Mouse (Mus musculus): Measurements from ENCODE around the gene Six1.

- TF ChIP-seq POLR2A (IDR thresholded peaks at IDR 0.05; ENCODE audit: borderline replicate concordance, extremely low read depth, insufficient read depth, insufficient read length, poor library complexity, severe bottlenecking), result no peak
- no peak for TF ChIP-seq CTCF (IDR thresholded peaks at IDR 0.05; ENCODE audit: borderline replicate concordance, extremely low read depth, insufficient read depth, insufficient read length)
Measured at GRCm38 (mm10) chr12:73040563-73041255, 13.0 kb downstream of the Six1 start.

All from brain, embryonic 14.5 days (tissue).